Mouse (Mus musculus): Measurements from ENCODE around the gene Mlxipl.

DNA sequence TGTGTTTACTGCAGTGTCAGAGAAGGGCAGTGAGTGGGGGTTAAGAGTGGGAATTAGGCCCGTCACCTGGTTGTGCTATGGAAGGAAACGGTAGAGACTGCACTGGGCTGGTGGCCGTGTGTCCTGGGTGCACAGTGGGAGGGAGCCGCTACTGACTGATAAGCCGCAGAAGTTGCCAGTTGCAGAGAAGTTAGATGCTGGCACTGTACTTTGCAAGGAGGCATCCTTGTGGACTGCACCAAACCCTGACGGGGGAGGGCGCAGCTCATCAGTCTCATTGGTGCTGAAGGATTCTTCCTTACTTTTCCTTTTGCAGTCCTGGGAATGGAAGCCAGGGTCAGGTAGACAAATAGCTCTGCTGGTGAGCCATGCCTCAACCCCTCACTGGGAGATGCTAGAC, 72.0 kb downstream of the Mlxipl start:
- no peak for TF ChIP-seq POLR2A (IDR thresholded peaks at IDR 0.05; ENCODE audit: low read depth, low read length)
- no peak for TF ChIP-seq CTCF (IDR thresholded peaks at IDR 0.05; ENCODE audit: extremely low read depth, insufficient read length, insufficient replicate concordance, low read depth, low read length)
